Mouse (Mus musculus): Measurements from ENCODE around the gene Bcl2.

Gene Bcl2

DNA sequence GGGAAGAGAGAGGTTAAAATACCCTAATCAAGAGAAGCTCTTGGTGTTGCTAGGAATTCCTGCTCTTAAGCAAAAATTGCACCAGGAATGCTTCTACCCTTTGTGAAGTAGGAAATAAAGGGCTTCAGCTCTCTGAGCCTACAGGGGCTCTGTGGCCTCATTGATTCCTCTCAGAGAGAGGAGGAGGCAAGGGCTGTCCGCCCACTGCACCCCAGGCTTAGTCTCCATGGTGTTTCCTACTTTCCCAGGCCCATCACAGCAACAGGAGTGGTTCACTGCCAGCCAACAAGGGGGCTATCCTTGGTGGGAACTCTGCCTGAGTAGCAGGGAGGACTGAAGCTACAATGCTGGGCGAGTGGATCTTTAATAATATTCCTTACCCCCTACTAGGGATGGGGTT, 129.2 kb downstream of the Bcl2 start:
- WGBS = 75% methylated on average over 2 of the region's 2 CpGs

DNA sequence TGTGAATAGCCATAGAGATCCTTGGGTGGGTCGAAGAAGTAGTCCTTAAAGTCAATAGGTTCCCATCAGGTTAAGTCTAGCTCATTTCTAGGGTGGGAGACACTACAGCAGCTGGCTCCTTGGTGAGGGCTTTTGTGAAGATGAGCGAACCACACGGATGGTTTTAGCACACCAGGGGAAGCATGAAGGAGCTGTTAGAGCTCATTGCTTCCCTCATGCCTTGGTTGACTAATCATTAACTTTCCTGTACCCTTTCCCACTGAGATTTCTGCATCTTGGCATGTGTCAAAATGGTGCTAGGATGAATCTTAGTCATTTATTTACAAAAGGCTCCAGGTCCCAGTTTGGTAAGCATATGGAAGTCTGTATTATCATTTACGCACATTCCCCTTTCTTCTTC, 129.8 kb downstream of the Bcl2 start:
- 92% methylated on average over 4 of the region's 4 CpGs for WGBS

DNA sequence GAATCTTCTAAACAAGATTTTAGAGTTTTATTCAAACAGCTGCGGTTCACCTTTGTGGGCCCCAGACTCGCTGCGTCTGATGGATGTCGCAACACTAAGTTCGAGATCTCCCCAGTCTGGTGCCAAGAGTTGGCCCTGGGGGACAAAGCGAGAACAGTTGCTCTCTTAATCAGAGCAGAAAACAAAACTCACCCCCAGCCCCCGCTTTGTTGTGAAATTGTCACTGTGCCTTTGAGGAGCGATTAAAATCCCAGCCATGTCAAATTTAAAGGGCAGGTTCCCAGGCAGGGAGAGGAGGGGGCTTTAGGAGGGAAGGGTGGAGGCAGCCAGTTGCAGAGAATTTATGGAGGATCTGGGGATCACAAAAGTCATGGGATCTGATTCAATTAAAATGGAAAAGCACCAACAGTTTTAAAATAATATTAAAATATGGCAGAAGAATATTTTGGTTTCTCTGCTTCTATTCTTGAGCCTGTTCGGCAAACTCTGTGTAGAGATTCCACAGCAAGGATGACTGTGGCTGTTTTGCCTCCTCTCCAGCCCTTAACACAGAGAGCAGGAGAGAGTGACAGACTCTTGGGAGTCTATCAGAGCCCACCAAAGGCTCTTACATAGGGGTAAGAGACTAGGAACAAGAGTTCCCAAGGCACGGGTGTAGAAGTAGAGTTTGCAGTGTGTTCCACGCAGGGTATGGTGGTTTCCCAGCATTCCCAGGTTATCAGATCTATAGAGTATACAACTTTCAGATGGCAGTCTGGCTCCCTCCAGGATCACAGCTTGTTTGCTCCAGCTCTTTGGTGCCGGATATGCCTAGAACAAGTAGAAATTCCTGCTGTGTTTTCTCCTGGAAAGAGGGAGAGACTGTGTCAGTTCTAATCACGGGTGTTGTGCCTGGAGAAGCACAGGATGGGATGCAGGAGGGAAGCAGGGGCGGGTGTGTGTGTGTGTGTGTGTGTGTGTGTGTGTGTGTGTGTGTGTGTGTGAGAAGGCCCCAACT, 130.5 kb downstream of the Bcl2 start:
- 65% methylated on average over 14 of the region's 14 CpGs for WGBS

DNA sequence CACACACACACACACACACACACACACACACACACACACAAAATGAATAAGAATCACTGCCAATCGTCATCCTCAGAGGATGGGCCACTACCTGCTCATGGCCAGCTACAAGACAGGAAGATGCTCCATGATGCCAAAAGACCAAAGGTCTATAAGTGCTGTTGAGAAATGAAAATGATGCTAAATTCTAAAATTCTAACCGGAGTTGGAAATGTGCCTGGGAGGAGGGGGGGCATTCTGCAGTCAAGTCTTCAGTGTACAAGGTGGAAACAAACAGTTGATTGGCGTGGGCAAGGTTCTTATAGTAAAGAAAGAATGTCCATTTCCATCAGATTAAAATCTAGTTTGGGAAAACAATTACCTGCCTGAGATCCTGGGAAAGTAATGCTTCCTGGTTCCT, 131.3 kb downstream of the Bcl2 start:
- 86% methylated on average over 3 of the region's 3 CpGs for WGBS

DNA sequence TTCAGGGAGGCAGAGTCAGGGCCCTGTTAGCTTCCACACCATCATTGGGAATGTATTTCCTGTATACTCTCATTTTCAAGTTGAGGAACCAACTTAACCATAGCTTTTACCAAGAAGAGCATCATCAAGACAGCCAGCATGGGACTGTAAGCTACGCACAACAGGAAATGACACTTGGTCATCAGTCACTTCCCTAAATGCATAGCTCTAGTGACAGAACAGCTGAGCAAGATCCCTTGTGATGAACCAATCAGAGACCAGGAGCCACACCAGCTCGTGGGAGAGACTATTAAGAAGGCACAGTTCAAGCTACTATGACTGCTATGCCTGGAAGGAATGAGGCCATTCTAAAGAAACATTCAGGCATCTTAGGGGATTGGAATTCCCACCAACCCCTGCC, 132.3 kb downstream of the Bcl2 start:
- 82% methylated on average over 2 of the region's 2 CpGs for WGBS

DNA sequence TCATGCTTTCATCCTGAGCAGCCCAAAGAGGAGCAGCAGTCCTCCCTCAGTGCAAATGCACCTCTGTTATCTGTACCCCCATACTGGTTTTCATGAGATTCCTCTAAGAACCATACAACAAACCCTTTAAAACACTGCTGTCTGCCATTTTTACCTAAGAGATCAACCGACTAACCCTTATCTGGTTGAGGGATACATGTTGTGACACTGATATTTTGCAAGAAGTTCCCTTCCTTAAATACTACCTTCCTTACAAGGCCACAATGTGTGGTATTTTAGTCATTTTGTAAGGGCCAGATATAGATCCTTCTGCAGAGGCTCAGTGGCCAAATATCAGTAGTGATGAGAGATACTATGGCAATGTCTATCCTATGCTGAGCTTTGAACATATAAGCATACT, 134.3 kb downstream of the Bcl2 start:
- 88% methylated on average over 1 of the region's 1 CpGs for WGBS

DNA sequence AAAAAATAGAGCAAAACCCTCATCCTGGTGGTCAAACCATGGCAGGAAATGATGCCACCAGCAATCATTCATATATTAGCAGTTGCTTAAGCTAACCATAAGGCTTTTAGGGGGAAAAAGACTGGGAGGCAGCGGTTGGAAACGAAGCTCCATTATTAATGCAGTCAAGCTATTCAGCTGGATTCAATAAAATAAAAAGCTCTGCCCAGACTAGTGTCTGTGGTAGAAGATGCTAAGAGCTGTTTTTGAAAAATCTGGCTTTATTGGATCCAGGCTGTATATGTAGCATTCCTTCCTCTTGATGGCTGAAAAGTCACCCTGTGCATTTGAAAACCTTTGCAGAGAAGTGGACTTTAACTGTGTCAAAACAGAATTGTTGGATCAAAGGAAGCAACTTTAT, 141.6 kb downstream of the Bcl2 start:
- WGBS = 93% methylated on average over 2 of the region's 2 CpGs

DNA sequence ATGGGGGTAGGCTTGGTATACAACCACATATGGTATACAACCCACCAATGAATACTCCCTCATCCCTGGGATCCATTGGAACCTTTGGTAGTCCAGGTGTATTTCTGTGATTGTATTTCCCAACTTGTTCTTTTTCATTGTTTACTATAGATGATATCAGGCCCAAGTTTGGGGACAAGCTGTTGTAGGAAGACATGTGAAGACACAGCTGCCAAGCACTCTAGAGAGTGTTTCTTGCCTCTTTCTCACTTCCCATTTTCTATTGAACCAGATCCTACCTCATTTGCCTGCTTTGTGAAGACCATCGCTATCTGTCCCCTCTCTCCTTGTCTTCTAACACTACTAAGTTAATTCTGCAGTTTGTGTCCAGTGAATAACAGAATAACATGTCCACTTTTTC, 143.2 kb downstream of the Bcl2 start:
- 97% methylated on average over 1 of the region's 1 CpGs for WGBS

DNA sequence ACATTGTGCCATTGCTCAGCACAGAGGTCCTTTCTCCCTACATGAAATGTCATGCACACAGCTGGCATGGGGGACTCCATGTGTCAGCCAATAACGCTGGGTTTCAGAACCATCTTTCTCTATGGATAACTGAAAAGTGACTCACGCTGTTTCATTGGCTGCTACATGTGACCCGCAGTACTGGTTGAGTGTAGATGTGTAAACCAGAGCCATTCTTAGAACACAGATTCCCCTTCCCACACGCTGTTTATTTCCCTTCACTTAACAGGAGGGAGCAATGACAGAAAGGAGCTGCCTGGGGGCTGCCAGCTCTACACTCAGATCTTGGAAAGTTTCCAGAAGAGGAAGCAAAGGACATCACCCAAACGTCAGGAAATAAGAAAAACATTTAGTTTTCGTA, 143.7 kb downstream of the Bcl2 start:
- WGBS = 26% methylated on average over 6 of the region's 6 CpGs

DNA sequence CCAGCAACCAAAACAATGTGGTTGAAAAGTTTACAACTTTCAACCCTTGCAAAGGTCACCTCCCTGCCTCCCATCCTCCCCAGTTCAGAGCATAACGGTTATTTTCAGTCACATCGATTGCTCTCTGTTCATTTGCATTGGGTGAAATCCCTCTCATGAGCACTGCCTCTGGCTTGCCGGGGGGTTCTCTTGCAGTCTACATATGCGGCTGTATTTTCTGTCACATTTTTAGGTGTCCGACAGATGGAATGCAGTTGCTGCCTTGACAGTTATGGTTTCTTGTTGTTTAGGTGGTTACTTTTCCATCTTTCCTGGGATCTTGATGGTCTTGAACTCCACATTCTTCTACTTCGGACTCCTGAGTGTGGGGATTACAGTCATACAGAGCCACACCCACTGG, 144.4 kb downstream of the Bcl2 start:
- WGBS = 77% methylated on average over 6 of the region's 6 CpGs

DNA sequence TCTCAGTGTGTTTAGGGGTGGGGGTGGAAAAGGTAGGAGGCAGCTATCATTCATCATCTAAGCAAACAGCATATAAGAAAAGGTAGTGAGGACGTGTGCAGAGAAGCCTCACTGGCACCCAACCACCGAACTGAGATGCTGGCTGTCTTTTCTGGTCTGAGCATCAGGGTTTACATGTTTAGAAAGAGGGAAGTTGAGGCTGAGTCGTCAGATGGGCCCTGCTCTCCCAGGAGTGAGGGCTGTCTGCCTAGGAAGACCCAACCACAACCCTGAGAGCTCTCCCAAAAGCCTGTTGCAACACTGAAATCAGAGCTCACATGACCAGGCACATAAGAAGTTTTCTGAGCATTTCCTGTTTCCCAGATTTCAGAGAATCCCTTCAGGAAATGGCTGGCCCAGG, 145.2 kb downstream of the Bcl2 start:
- WGBS = 68% methylated on average over 3 of the region's 3 CpGs

DNA sequence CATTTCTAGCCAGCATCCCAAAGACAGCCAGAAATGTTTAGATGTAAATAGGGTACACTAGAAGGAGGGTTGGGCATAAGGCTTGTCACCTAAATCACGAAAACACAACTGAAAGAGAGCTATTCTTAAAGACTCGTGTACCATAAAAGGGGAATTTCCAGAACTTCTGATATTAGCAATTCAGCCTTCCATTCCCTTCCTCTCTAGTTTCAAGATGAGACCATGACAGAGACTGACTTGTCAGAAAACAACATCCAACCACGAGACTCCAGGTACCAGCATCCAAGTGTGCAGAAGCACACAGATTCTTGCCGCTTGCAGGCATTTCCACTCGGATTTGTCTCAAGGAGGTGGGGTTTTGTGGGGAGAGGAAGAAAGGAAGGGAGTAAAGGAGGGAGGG, 146.6 kb downstream of the Bcl2 start:
- 85% methylated on average over 5 of the region's 5 CpGs for WGBS

DNA sequence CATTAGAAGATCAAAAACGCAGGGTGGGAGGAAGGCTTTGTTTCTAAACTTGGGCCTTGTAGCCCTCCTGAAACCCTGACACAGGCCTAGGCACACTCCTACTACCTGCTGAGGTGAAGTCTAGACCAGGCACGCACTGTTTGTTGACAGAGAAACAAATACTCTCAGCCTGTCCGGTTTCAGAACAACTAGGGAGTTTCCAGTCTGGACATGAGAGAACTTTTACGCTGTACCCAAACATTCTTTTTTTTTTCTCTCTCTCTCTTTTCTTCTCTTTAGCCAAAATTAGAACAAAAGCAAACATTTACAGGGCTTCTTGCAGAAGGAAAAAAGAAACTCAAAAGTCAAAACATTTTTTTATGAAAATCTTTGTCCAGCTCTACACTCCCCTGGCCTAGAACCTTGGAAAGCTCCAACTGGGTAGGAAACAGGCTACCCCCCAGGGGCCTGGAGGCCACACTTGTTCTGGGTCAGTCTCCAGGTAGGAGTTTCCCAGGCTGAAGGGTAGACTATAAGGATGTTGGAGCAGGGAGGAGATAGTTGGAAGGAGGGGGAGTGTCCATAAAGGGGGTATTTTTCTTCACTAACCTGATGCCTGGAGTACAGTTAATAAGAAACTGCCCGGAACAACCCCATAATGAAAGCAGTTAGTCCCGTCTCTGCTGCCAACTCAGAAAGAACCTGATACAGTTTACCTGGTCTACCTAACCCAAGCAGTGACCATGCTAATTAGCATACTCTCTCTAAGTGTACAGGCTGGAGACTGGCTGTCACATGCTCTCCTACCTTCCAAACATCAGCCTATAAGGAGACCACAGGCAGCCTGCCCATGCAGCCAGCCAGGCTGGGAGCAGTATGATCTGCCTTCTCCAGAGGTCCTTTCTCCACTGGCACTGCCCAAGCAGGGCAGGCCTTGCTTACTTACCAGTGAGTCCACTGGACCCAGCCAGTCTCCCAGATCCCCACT, 147.7 kb downstream of the Bcl2 start:
- 77% methylated on average over 6 of the region's 6 CpGs for WGBS

DNA sequence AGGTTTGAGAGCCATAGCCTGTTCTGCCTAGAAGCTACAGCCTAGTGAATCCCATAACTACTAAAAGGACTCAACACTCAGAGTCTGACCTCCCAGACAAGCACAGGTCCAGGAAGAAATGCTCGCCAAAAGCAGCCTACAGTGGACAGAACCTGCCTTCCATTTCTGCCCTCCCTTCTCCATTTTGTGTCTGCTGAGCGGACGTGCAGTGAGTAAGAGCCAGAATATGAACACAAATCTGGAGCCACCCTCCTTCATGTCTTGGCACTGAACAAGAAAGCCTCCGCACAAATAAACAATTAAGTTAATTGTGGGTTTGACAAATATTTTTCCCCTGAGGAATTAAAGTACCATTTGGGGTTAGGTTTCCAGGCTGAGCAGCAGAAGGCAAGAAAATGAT, 148.8 kb downstream of the Bcl2 start:
- 72% methylated on average over 4 of the region's 4 CpGs for WGBS

DNA sequence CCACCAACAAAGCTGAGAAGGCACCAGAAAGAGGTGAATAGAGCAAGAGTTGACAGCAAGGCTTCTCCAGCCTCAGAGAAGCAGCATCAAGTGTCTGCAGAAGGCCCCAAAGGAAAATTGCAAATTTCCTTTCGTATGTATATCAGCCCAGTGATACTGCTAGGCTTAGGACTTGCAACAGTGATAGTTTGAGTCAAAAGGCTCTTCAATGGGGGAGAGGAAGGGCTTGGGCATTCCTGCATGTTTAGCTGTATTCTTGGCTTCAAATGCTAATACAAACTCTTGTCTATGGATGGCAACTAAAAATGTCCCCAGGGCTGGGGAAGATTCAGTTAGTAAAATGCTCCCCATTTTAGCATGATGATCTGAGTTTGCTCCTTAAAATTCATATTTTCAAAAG, 149.6 kb downstream of the Bcl2 start:
- 83% methylated on average over 1 of the region's 1 CpGs for WGBS

DNA sequence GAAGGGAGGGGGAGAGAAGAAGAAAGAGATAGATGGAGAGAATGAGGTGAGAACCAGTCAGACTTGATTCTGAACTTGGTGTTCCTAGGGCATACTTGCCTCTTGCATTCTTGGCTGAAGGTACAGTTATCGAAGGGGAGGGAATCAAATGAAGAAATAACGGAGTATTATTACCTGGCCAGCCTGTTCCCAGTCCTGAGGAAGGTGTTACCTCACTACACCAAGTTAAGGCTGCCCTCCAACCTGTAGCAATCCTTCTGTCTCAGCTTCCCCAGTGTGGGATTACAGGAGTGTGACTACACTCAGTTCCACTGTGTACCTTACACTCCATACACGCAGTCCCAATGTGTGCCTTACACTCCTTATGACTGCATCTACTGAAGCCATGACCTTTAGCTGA, 151.3 kb downstream of the Bcl2 start:
- 94% methylated on average over 3 of the region's 3 CpGs for WGBS

DNA sequence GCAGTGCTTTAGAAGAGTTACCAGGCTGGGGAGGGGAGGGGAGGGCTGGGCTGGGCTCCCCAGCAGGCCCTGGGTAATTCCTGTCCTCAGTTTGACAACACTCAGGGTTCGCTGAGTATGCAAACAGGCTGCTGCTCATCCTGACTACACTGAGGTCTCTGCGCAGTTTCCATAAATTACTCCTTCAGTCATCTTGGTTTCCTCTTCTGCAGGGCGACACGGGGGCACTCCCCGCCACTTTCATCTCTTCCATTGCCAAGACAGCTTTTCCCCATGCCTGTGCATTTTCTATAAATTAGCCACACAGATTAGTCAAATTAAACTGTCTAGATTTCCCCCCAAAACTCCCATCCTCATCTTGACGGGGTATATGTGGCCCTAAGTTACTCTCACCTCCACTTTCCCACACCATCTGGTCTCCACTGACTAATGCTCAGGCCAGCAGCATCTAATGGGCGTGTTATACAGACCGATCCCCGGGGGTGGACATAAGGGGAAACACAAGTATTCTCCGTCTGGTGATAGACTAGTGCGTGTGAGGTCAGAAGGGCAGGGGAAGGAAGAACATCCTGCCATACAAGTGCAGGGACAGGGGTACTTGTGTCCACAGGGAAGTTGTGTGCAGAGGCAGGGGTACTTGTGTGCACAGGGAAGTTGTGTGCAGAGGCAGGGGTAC, 152.9 kb downstream of the Bcl2 start:
- WGBS = 86% methylated on average over 11 of the region's 11 CpGs

DNA sequence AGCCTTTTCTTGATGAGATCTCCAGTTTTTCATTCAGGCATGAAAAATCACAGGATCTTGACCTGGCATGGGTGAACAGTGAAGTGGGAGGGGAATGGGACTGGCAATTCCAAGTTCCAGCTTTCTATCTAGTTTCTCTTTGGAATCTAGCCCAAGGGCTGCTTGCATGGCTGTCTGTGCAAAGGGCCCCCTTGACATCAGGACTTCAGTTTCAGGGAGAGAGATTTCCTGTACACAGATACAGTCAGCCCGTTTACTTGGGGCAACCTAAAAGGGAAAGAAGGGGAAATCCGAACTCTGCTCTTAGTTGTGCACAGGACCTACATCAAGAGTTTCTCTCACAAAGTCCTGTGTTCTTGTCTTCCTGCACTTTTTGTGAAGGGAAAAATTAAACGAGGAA, 154.0 kb downstream of the Bcl2 start:
- 58% methylated on average over 3 of the region's 3 CpGs for WGBS

DNA sequence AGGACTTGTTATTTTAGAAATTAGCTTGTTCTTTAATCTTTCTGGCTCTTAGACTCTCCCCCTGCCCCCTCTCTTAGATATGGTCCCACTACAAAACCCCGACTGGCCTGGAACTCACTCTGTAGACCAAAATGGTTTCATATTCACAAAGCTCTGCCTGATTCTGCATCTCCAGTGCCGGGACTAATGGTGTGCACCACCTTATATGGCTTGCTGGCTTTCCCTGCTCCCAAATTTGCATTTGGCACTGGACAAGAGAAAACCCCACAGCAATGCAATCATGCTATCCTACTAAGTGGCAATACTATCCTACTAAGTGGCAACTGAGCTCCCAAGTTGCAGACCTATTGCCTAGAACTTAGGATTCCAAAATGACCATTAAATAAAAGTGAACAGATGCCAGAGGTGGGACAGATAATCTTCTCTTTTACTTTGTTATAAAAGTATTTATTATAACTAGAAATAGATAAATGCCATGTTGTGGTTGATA, 154.9 kb downstream of the Bcl2 start:
- 91% methylated on average over 2 of the region's 2 CpGs for WGBS

DNA sequence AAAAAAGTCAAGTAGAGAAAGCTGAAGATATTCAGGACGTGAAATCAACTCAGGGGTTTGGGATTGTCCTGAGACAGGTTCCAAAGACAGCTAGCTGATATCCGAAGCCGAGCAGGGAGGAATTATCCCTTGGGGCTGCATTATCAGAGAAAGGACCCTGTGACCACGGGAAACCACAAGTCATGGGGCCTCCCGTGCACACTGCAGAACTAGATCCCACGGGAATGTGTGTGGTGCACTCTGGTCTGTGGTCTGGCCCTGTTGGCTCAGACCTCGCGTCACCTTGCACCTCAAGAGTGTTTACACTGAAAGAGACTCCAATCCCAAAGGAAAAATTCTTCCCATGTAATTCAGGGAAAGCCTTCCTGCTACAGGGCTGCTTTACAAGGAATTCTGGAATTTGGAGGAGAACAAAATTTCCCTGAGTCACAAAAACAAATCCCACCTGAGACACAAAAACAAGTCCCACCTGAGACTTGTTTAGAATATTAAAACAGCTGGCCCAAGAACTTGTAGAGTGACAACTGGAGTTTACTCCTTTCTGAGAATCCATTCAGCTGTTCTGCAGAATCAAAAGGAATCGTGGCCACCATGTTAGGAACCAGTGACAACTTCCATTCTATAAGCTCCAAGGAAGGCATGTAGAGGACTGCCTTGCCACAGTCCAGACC, 158.4 kb downstream of the Bcl2 start:
- WGBS = 85% methylated on average over 9 of the region's 9 CpGs

Data from cerebral cortex, adult 2 months (tissue).